Mouse (Mus musculus) erythroblast, embryonic 14.5 days (primary cell): ENCODE results near the gene Fam234a.

Source experiments
- GATA1 ChIP-seq: IDR thresholded peaks from 2 replicates; pipeline ENCODE4 v1.6.1; 2012; ENCODE audit warnings: low read length, inconsistent platforms, mixed read lengths
- TAL1 ChIP-seq: IDR thresholded peaks from 3 replicates; pipeline ENCODE4 v1.6.1; 2012; ENCODE audit warnings: low read length, inconsistent platforms, mixed read lengths

DNA sequence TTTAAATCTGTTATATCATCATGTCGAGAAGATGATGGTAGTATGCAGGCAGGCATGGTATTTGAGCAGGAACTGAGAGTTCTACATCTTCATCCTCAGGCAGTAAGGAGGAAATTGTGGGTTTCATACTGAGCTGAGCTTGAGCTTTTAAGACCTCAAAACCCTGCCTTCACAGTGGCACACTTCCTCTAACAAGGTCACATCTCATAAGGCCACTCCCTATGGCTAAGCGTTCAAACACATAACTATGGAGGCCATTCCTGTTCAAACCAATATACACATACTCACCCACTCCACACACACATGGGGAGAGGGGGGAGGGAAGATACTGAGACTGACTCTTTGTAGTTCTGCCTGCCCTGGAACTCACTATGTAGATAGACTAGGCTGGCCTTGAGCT lies 76.0 kb downstream of the Fam234a start:
- TF ChIP-seq GATA1: no peak
- TF ChIP-seq TAL1: no peak
